Mouse (Mus musculus) cerebellum, postnatal 14 days (tissue): ENCODE data around the gene Zfp513.
A peak's percentile ranks its signal among the peaks of the same experiment; 100 is the strongest.
"Not testable (repeated sequence)": the region's sequence is repeated elsewhere in the genome, so short reads cannot be mapped to it uniquely, and the experiment has no call there.

ENCODE experiments used
- DNase-seq, 2 experiments: peaks; one replicate each; pipeline ENCODE4 v3.0.0; 2021; ENCODE audit warnings: mixed read lengths in 2 of 2

Gene Zfp513

GRCm38 (mm10) chr5:31201742-31202590, at the start of gene Zfp513:
TSS of gene Zfp513 (minus strand) at chr5:31202303.
- DNase-seq: peak; percentile 95 to 96

DNA sequence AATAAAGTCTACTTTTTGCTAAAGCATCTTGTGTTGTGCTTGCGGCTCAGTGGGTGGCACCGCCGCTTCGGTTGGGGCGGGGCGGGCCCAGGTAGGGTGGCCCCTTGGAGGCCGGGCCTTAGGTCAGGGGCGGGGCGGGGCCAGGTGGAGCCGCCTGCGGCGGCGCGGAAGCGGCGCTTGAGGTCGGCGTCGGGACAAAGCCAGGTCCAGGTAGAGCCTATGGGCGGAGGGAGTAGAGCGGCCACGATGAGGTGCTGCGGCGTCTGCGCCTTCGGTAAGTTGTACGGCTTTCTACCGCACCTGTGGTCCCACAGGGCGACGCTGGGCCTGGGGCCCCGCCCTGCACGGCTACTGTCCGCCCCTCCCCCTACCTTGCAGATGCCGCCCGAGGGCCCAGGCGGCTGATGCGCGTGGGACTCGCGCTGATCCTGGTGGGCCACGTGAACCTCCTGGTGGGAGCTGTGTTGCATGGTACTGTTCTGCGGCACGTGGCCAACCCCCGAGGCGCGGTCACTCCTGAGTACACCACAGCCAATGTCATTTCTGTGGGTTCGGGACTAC, 49.5 kb upstream of the Zfp513 start, which contains the start of gene Krtcap3:
TSS of gene Krtcap3 (plus strand) at position 151 of the 561 bp plus-strand sequence.
- DNase-seq: peak; percentile 34 to 44

- DNase-seq: no peak
Observed at GRCm38 (mm10) chr5:31250716-31251115, 48.6 kb upstream of the Zfp513 start.

DNA sequence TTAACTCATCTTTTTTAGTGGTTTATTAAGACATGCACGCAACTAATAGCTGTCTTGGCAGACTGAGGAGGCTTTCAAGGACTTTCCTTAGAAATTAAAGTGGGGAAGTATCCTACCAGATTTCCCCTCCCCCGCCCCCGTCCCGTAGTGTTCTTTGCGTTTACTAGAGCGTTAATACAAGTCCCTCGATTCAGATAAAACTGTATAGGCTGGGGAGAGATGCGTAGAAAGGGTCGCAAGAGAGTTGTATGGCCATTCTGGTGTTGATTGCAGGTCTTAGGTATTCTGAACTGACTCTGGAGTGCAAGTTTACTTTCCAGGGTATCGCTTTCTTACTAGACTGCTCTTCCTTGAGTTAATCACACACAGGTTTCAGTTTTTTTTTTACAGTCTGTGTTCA, 40.1 kb upstream of the Zfp513 start:
- no peak for DNase-seq

GRCm38 (mm10) chr5:31241522-31242034, 39.5 kb upstream of the Zfp513 start:
- DNase-seq: no peak

GRCm38 (mm10) chr5:31240637-31241521, 38.8 kb upstream of the Zfp513 start, which contains the start of the genes Nrbp1 and Gm9970:
TSS of gene Nrbp1 (plus strand) at chr5:31240864.
TSS of gene Gm9970 (minus strand) at chr5:31241232.
- DNase-seq: peak; percentile 98

GRCm38 (mm10) chr5:31226641-31227040, 24.5 kb upstream of the Zfp513 start:
- no peak for DNase-seq

DNA sequence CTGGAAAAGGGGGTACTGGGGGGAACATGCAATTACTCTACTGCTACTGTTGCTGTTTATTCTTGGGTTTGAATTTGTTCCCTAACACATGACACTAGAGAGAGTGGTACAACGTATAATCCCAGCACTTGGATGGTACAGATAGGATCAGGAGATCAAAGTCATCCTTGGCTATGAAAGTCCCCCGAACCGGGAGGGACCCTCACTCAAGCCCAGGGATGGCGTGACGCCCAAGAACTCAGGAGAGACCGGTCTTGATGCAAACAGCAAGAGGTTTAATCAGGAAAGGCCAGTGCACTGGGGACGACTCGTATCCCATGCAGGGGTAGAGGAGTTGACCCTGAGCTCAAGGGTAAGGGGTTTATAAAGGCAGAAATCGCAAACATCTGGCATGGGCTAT, 20.6 kb upstream of the Zfp513 start:
- DNase-seq: peak in 1 of 2 experiments; percentile 26

GRCm38 (mm10) chr5:31221304-31221945, 19.3 kb upstream of the Zfp513 start:
- peak; percentile 48 to 59 for DNase-seq

- peak; percentile 98 to 99 for DNase-seq
Observed at GRCm38 (mm10) chr5:31220448-31221303, 18.6 kb upstream of the Zfp513 start, which contains the start of gene Ppm1g. TSS of gene Ppm1g (minus strand) at chr5:31220687.

DNA sequence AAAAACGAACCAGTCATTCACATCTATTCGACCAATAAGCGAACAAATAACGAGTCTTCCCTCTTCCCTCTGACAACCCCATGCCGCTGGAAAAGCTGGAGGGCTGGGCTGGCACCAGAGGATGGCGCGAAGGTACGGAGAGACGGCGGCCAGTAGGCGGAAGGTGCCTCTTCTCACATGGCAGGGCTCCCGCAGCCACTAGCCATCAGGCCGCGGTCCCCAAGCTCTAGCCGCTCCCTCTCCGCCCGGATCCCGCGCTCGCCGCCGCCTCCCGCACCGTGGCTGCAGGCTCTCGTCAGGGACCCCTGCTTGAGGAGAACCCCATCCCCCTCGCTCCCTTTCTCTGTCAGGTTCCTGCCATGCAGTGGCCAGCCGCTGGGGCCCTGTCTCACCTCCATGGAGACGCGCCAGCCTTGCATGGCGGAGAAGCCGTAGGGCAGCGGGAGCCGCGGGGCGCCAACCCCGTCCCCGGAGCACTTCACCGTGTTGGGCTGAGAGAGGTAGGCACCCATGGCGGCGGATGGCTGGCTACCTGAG, 17.9 kb upstream of the Zfp513 start:
- DNase-seq: peak in 1 of 2 experiments; percentile 79

GRCm38 (mm10) chr5:31219474-31219873, 17.4 kb upstream of the Zfp513 start:
- DNase-seq: no peak

DNA sequence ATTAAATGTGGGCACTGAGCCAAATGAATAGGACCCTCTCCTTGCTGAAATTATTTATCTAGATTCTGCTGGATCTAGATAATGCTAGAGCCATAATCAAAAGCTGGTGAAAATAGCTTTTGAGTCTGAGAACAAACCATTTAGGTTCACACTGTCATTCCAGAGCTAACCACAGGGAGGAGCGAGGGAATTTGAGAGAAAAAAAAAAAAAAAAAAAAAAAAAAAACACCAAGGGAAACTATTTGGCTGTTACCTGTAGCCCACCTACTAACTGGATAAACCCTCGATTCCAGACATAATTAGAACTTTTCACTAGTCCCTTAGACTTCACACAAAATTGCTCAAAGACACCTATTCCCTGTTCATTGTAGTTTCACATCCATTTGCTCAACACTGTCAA, 17.0 kb upstream of the Zfp513 start:
- peak in 1 of 2 experiments; percentile 55 for DNase-seq

DNA sequence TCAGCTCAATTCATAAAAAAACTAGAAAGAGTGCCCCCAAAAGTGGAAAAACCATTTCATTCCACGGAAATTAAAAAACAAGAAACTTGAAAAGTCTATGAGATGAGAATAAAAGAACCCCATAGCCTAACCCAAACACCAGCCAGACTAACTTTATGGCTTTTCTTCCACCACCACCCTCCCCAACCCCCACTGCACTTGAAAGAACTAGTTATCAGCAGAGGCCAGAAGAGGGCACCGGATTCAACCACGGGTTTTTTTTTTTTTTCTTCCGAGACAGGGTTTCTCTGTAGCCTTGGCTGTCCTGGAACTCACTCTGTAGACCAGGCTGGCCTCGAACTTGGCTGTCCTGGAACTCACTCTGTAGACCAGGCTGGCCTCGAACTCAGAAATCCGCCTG, 16.2 kb upstream of the Zfp513 start:
- DNase-seq: no peak

- not testable (repeated sequence) for DNase-seq
Observed at GRCm38 (mm10) chr5:31216554-31216953, 14.5 kb upstream of the Zfp513 start.

- DNase-seq: no peak
Observed at GRCm38 (mm10) chr5:31204421-31204820, 2.3 kb upstream of the Zfp513 start.

DNA sequence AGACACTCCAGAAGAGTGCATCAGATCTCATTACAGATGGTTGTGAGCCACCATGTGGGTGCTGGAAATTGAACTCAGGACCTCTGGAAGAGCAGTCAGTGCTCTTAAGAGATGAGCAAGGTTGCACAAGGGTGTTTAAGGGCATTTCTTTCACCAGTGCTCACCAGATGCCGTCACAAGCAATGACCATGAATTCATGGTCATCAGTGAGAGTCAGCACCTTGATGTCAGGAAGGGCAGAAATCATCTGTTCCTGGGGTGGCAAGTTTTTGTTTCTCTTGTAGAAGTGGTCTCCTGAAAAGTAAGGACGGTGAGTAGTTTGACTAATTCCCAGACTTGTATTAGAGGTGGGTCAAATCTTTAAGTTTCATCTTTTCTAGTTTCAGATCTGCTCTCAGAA, 1.8 kb upstream of the Zfp513 start:
- no peak for DNase-seq

GRCm38 (mm10) chr5:31202933-31203332, 830 bp upstream of the Zfp513 start:
- DNase-seq: no peak

GRCm38 (mm10) chr5:31201042-31201741, 911 bp downstream of the Zfp513 start:
- DNase-seq: no peak

GRCm38 (mm10) chr5:31200327-31200768, 1.8 kb downstream of the Zfp513 start:
- peak; percentile 34 to 52 for DNase-seq
